Mouse (Mus musculus) midbrain, embryonic 14.5 days (tissue): ENCODE measurements around the gene Rpl11. TPM values are rescaled to one million over a fixed set of nuclear protein-coding genes. Genes with fewer than 3 reads are reported as not detected.
A peak's percentile ranks its signal among the peaks of the same experiment; 100 is the strongest.
"Not testable (repeated sequence)": the region's sequence is repeated elsewhere in the genome, so short reads cannot be mapped to it uniquely, and the experiment has no call there.

Experiments used
- ATAC-seq: fragments of 200-750 bp; cut with Nextera tagmentation; 2 replicates; pipeline ENCODE4 v1.8.0; 2017; ENCODE audit warnings: moderate number of reproducible peaks, moderate library complexity; ENCODE audit not compliant: low FRiP score, low TSS enrichment
- DNase-seq: peaks from one replicate; pipeline ENCODE4 v3.0.0-alpha.2; 2015
- H3K27ac ChIP-seq: fragments of 300-500 bp; sonication (generic); replicated peaks from 2 replicates; pipeline ENCODE4 v1.5.1; 2014; ENCODE audit warnings: mild to moderate bottlenecking, low read depth, low read length, moderate library complexity
- H3K27me3 ChIP-seq: fragments of 300-500 bp; sonication (generic); 2 replicates; pipeline ENCODE4 v1.6.1; 2014; ENCODE audit warnings: low read length, control low read depth, mixed read lengths; ENCODE audit not compliant: control insufficient read depth, insufficient read depth
- H3K36me3 ChIP-seq: fragments of 300-500 bp; sonication (generic); 2 replicates; pipeline ENCODE4 v1.6.1; 2014; ENCODE audit warnings: low read length, control low read depth; ENCODE audit not compliant: control insufficient read depth, insufficient read depth
- H3K4me1 ChIP-seq: fragments of 300-500 bp; sonication (generic); 2 replicates; pipeline ENCODE4 v1.6.1; 2014; ENCODE audit warnings: mild to moderate bottlenecking, antibody characterized with exemption, low read length, control low read depth; ENCODE audit not compliant: control insufficient read depth, insufficient read depth
- H3K4me2 ChIP-seq: fragments of 300-500 bp; sonication (generic); 2 replicates; pipeline ENCODE4 v1.6.1; 2014; ENCODE audit warnings: mild to moderate bottlenecking, low read length, moderate library complexity
- H3K4me3 ChIP-seq: fragments of 300-500 bp; sonication (generic); replicated peaks from 2 replicates; pipeline ENCODE4 v1.5.1; 2014; ENCODE audit warnings: low read depth, low read length
- H3K9ac ChIP-seq: fragments of 300-500 bp; sonication (generic); replicated peaks from 2 replicates; pipeline ENCODE4 v1.6.1; 2014; ENCODE audit warnings: mild to moderate bottlenecking, low read length, moderate library complexity
- H3K9me3 ChIP-seq: fragments of 300-500 bp; sonication (generic); 2 replicates; pipeline ENCODE4 v1.6.1; 2016; ENCODE audit warnings: low read length, control low read depth, mixed read lengths; ENCODE audit not compliant: control insufficient read depth
- WGBS: fragments of 180-500 bp; shearing (Covaris S2); extraction: QIAGEN DNeasy Blood & Tissue Kit; methylation state at CpG from one replicate; pipeline ENCODE4 v1.1.7; 2014; 5-methylcytosine and 5-hydroxymethylcytosine counted together
- polyA plus RNA-seq: library from polyadenylated mRNA; unstranded; fragments of >200 nt; fragmentation: Nextera tagmentation; extraction: Ambion mirVana; gene quantifications from 2 replicates; pipeline ENCODE4 v1.2.1, GENCODE M21; 2014

Gene Rpl11
- polyA plus RNA-seq: 312 and 346 TPM in 2 replicates

- Histone ChIP-seq H3K9me3 (no peaks in the 10 kb centered on the region), H3K4me1 (peaks cover 12% of the 10 kb centered on the region), H3K27ac (peak within 1 kb of the TSS; percentile 91), H3K4me3 (peak within 1 kb of the TSS; percentile 97), H3K9ac (peak within 1 kb of the TSS; percentile 94), H3K4me2 (peak within 1 kb of the TSS; percentile 95), H3K27me3 (no peaks in the 10 kb centered on the region), H3K36me3 (peaks cover 35% of the 10 kb centered on the region)
- WGBS: 0% methylated on average over 21 of the region's 21 CpGs
- ATAC-seq: peak; percentile 96
- DNase-seq: peak; percentile 96
These were observed at the start of gene Rpl11 for GRCm38 (mm10) chr4:136053247-136053596. Gene Rpl11, minus strand, starts transcription at chr4:136053428.

GRCm38 (mm10) chr4:136101753-136102152, 48.5 kb upstream of the Rpl11 start:
- not testable (repeated sequence) for H3K4me3 ChIP-seq, ATAC-seq, DNase-seq, H3K9ac ChIP-seq, H3K9me3 ChIP-seq, H3K27ac ChIP-seq, H3K4me2 ChIP-seq, H3K4me1 ChIP-seq, H3K36me3 ChIP-seq
- WGBS: 87% methylated on average over 4 of the region's 4 CpGs
- H3K27me3 ChIP-seq: peaks cover 12% of the 10 kb centered on the region; the same call in 1 of the 2 replicates

- H3K27ac ChIP-seq: no peak overlapping the region
- ATAC-seq (no peak), DNase-seq (no peak)
- WGBS: 77% methylated on average over 12 of the region's 12 CpGs
- H3K9me3 ChIP-seq: no peaks in the 10 kb centered on the region
- peaks cover 7% of the 10 kb centered on the region for H3K4me1 ChIP-seq
- peaks cover 8% of the 10 kb centered on the region; the same call in 1 of the 2 replicates for H3K27me3 ChIP-seq
- no peak overlapping the region for H3K4me3 ChIP-seq
- H3K9ac ChIP-seq: no peak overlapping the region
- no peaks in the 10 kb centered on the region for H3K36me3 ChIP-seq
- no peak overlapping the region for H3K4me2 ChIP-seq
These were observed 47.3 kb upstream of the Rpl11 start for GRCm38 (mm10) chr4:136100396-136101070.

GRCm38 (mm10) chr4:136098446-136098845, 45.2 kb upstream of the Rpl11 start:
- DNase-seq: no peak
- Histone ChIP-seq H3K27me3 (peaks cover 1% of the 10 kb centered on the region; the same call in 1 of the 2 replicates), H3K4me3 (no peak overlapping the region), H3K4me2 (no peak overlapping the region), H3K36me3 (no peaks in the 10 kb centered on the region), H3K9ac (no peak overlapping the region), H3K27ac (no peak overlapping the region), H3K9me3 (no peaks in the 10 kb centered on the region), H3K4me1 (no peaks in the 10 kb centered on the region)
- WGBS: 98% methylated on average over 3 of the region's 3 CpGs
- ATAC-seq: no peak

- no peaks in the 10 kb centered on the region for H3K9me3 ChIP-seq
- H3K27me3 ChIP-seq: no peaks in the 10 kb centered on the region
- no peak overlapping the region for H3K9ac ChIP-seq
- no peaks in the 10 kb centered on the region for H3K4me1 ChIP-seq
- H3K27ac ChIP-seq: no peak overlapping the region
- WGBS: 76% methylated on average over 11 of the region's 11 CpGs
- DNase-seq: no peak
- H3K36me3 ChIP-seq: no peaks in the 10 kb centered on the region
- H3K4me2 ChIP-seq: no peak overlapping the region
- no peak for ATAC-seq
- no peak overlapping the region for H3K4me3 ChIP-seq
These were observed 43.4 kb upstream of the Rpl11 start for GRCm38 (mm10) chr4:136096446-136097113.

GRCm38 (mm10) chr4:136095490-136096105, 42.4 kb upstream of the Rpl11 start:
- Histone ChIP-seq H3K4me2 (no peak overlapping the region), H3K36me3 (no peaks in the 10 kb centered on the region), H3K27me3 (no peaks in the 10 kb centered on the region), H3K9me3 (no peaks in the 10 kb centered on the region), H3K27ac (no peak overlapping the region), H3K4me3 (no peak overlapping the region), H3K9ac (no peak overlapping the region), H3K4me1 (no peaks in the 10 kb centered on the region)
- WGBS: 86% methylated on average over 9 of the region's 9 CpGs
- ATAC-seq (no peak), DNase-seq (no peak)

- ATAC-seq (no peak), DNase-seq (peak; percentile 47)
- Histone ChIP-seq H3K27me3 (no peaks in the 10 kb centered on the region), H3K36me3 (no peaks in the 10 kb centered on the region), H3K27ac (no peak overlapping the region), H3K4me2 (no peak overlapping the region), H3K9me3 (no peaks in the 10 kb centered on the region), H3K9ac (no peak overlapping the region), H3K4me3 (no peak overlapping the region), H3K4me1 (no peaks in the 10 kb centered on the region)
- 62% methylated on average over 18 of the region's 18 CpGs for WGBS
These were observed 41.4 kb upstream of the Rpl11 start for GRCm38 (mm10) chr4:136094519-136095219.

- Histone ChIP-seq H3K27ac (no peak overlapping the region), H3K4me3 (no peak overlapping the region), H3K9ac (no peak overlapping the region), H3K4me2 (no peak overlapping the region), H3K4me1 (no peaks in the 10 kb centered on the region), H3K36me3 (no peaks in the 10 kb centered on the region), H3K9me3 (no peaks in the 10 kb centered on the region), H3K27me3 (no peaks in the 10 kb centered on the region)
- DNase-seq (no peak), ATAC-seq (no peak)
- 87% methylated on average over 7 of the region's 7 CpGs for WGBS
These were observed 39.3 kb upstream of the Rpl11 start for GRCm38 (mm10) chr4:136092498-136092897.
